Mouse (Mus musculus) stomach, postnatal 0 days (tissue): ENCODE measurements around the gene Ints6l. TPM values are rescaled to one million over a fixed set of nuclear protein-coding genes. Genes with fewer than 3 reads are reported as not detected.
A peak's percentile ranks its signal among the peaks of the same experiment; 100 is the strongest.

Source experiments
- ATAC-seq: fragments of 200-750 bp; cut with Nextera tagmentation; 2 replicates; pipeline ENCODE4 v1.8.0; 2017; ENCODE audit not compliant: low FRiP score, low TSS enrichment
- DNase-seq: peaks from one replicate; pipeline ENCODE4 v3.0.0-alpha.2; 2016; ENCODE audit warnings: low spot score
- H3K27ac ChIP-seq: fragments of 300-500 bp; sonication (generic); replicated peaks from 2 replicates; pipeline ENCODE4 v1.5.1; 2014; ENCODE audit warnings: mild to moderate bottlenecking, control low read depth
- H3K27me3 ChIP-seq: fragments of 300-500 bp; sonication (generic); 2 replicates; pipeline ENCODE4 v1.6.1; 2014; ENCODE audit warnings: low read length; ENCODE audit not compliant: control insufficient read depth, insufficient read depth
- H3K36me3 ChIP-seq: fragments of 300-500 bp; sonication (generic); 2 replicates; pipeline ENCODE4 v1.6.1; 2014; ENCODE audit warnings: low read length, mixed read lengths; ENCODE audit not compliant: control insufficient read depth, insufficient read depth
- H3K4me1 ChIP-seq: fragments of 300-500 bp; sonication (generic); replicated peaks from 2 replicates; pipeline ENCODE4 v1.6.1; 2014; ENCODE audit warnings: antibody characterized with exemption; ENCODE audit not compliant: control insufficient read depth, insufficient read depth
- H3K4me2 ChIP-seq: fragments of 300-500 bp; sonication (generic); replicated peaks from 2 replicates; pipeline ENCODE4 v1.6.1; 2014; ENCODE audit warnings: low read depth, mild to moderate bottlenecking, control low read depth, moderate library complexity
- H3K4me3 ChIP-seq: fragments of 300-500 bp; sonication (generic); 2 replicates; pipeline ENCODE4 v1.5.1; 2014; ENCODE audit warnings: low read depth, low read length, control low read depth
- H3K9ac ChIP-seq: fragments of 300-500 bp; sonication (generic); 2 replicates; pipeline ENCODE4 v1.6.1; 2014; ENCODE audit warnings: mild to moderate bottlenecking, low read length, control low read depth, mixed read lengths
- H3K9me3 ChIP-seq: fragments of 300-500 bp; sonication (generic); 2 replicates; pipeline ENCODE4 v1.6.1; 2016; ENCODE audit warnings: low read length; ENCODE audit not compliant: control insufficient read depth
- CTCF ChIP-seq: IDR thresholded peaks from 2 replicates; pipeline ENCODE4 v1.5.1; 2016; ENCODE audit warnings: antibody characterized with exemption, low read depth, mild to moderate bottlenecking, moderate library complexity
- EP300 ChIP-seq: optimal IDR thresholded peaks from 2 replicates; pipeline ENCODE3; 2016; ENCODE audit warnings: antibody characterized with exemption
- WGBS: fragments of 180-500 bp; shearing (Covaris S2); extraction: QIAGEN DNeasy Blood & Tissue Kit; methylation state at CpG from one replicate; pipeline ENCODE4 v1.1.7; 2014; 5-methylcytosine and 5-hydroxymethylcytosine counted together
- polyA plus RNA-seq: library from polyadenylated mRNA; unstranded; fragments of >200 nt; fragmentation: Nextera tagmentation; extraction: Ambion mirVana; gene quantifications from 2 replicates; pipeline ENCODE4 v1.2.1, GENCODE M21; 2015

The Ints6l gene
- polyA plus RNA-seq, 1 experiment from 2014 or later, result 14.8 TPM

DNA sequence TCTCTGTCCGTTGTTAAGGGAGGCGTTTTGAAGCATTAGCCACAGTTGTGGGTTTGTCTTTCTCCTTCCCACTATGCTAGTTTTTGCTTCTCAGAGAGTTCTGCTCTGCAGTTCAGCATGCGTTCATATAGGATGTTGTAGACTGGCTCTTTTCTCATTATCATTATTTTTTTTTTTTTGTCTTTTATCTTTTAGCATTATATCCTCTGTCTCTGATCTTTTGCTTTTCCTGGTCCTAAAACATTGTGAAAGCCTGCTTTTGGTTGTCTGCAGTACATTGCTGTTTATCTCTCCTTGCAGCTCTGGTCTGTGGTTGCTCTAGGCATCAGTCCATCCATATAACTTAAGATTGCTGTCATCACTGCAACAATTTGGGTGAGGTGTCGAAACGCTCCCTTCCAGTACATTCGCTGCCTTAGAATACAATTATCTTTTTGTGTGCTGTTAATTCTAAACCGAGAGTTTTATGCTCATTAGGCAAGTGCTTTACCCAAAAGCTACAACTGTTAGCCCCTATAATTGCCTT, 18.8 kb upstream of the Ints6l start:
- no peak for TF ChIP-seq CTCF
- no peak for TF ChIP-seq EP300
- no peak overlapping the region for H3K4me2 ChIP-seq
- H3K4me1 ChIP-seq, result no peaks in the 10 kb centered on the region
- 73% methylated on average over 7 of the region's 7 CpGs for WGBS
- no peak overlapping the region for H3K27ac ChIP-seq
- ATAC-seq (no peak), DNase-seq (no peak)
- no peaks in the 10 kb centered on the region for H3K36me3 ChIP-seq
- no peaks in the 10 kb centered on the region for H3K27me3 ChIP-seq
- H3K9me3 ChIP-seq, result no peaks in the 10 kb centered on the region
- H3K9ac ChIP-seq, result no peak overlapping the region
- H3K4me3 ChIP-seq, result no peak overlapping the region

- TF ChIP-seq EP300 (no peak), CTCF (no peak)
- DNase-seq (no peak), ATAC-seq (no peak)
- WGBS, result 65% methylated on average over 11 of the region's 11 CpGs
- Histone ChIP-seq H3K9me3 (no peaks in the 10 kb centered on the region), H3K4me2 (no peak overlapping the region), H3K4me3 (no peak overlapping the region), H3K27me3 (no peaks in the 10 kb centered on the region), H3K27ac (no peak overlapping the region), H3K4me1 (no peaks in the 10 kb centered on the region), H3K36me3 (no peaks in the 10 kb centered on the region), H3K9ac (no peak overlapping the region)
These were observed 7.9 kb upstream of the Ints6l start for GRCm38 (mm10) chrX:56446487-56447428.

DNA sequence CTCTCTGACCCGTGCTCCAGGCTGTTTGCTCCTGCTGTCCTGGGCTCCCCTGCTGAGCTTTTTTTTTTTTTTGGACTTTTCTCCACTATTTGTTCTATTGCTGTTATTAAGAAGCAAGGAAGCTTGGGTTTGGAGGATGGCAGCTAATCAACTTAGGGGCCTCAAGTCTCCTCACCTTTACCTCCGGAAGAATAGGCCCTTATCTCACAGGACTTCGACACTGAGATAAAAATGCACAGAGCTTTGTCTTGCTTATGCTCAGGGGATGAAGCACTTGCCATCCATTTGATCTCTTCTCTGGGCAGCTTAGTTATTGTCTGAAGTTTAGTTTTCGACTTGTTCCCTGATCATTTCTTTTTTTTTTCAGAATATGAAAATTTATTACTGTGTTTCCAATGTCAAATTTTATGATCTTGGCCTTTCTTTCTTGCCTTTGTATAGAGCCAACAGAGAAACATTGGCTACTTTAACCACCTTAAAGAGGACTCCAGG, 7.1 kb upstream of the Ints6l start, which contains the start of gene Gm2174:
Gene Gm2174 (plus strand): TSS at position 442 of the 492 bp plus-strand sequence.
- Histone ChIP-seq H3K9ac (no peak within 1 kb of the TSS), H3K27me3 (no peaks in the 10 kb centered on the region), H3K27ac (no peak within 1 kb of the TSS), H3K4me1 (no peaks in the 10 kb centered on the region), H3K4me3 (no peak within 1 kb of the TSS), H3K9me3 (no peaks in the 10 kb centered on the region), H3K36me3 (no peaks in the 10 kb centered on the region), H3K4me2 (no peak within 1 kb of the TSS)
- ATAC-seq, result no peak
- no peak for TF ChIP-seq CTCF
- no peak for DNase-seq
- WGBS, result 67% methylated on average over 4 of the region's 4 CpGs

GRCm38 (mm10) chrX:56455372-56456246, 952 bp downstream of the Ints6l start:
- DNase-seq, result peak; percentile 91
- Histone ChIP-seq H3K27ac (peak overlapping the region; percentile 94), H3K4me2 (peak overlapping the region; percentile 57), H3K9ac (peak overlapping the region; percentile 76), H3K9me3 (no peaks in the 10 kb centered on the region), H3K4me3 (peak overlapping the region; percentile 59), H3K36me3 (no peaks in the 10 kb centered on the region), H3K4me1 (no peaks in the 10 kb centered on the region), H3K27me3 (no peaks in the 10 kb centered on the region)
- WGBS, result 18% methylated on average over 45 of the region's 65 CpGs
- ATAC-seq, result peak; percentile 96
- peak; percentile 64 for TF ChIP-seq CTCF
- TF ChIP-seq EP300, result no peak

- Histone ChIP-seq H3K4me2 (peak overlapping the region; percentile 57), H3K4me3 (peak overlapping the region; percentile 59), H3K27me3 (no peaks in the 10 kb centered on the region), H3K4me1 (no peaks in the 10 kb centered on the region), H3K9me3 (no peaks in the 10 kb centered on the region), H3K27ac (no peak overlapping the region), H3K9ac (0 out of 2 replicates have a peak overlapping the region, but pooled peaks have one; percentile 38), H3K36me3 (no peaks in the 10 kb centered on the region)
- WGBS, result 21% methylated on average over 8 of the region's 8 CpGs
- TF ChIP-seq EP300 (no peak), CTCF (no peak)
- DNase-seq, result no peak
- ATAC-seq, result 0 out of 2 replicates have a peak, but pooled peaks have one; percentile 6
These were observed 1.7 kb downstream of the Ints6l start for GRCm38 (mm10) chrX:56456379-56456778.
